Mouse (Mus musculus) CH12.LX (cell line): ENCODE data around the gene Ube3c. TPM values are rescaled to one million over a fixed set of nuclear protein-coding genes. Genes with fewer than 3 reads are reported as not detected.
"Not testable (repeated sequence)": the region's sequence is repeated elsewhere in the genome, so short reads cannot be mapped to it uniquely, and the experiment has no call there.

Experiments
- DNase-seq: peaks from one replicate; pipeline ENCODE4 v3.0.0-alpha.2; 2013; ENCODE audit errors: extremely low read depth
- H3K27ac ChIP-seq: 2 replicates; pipeline ENCODE4 v1.5.1; 2012; ENCODE audit warnings: low read depth, mild to moderate bottlenecking, control low read depth, moderate library complexity; ENCODE audit not compliant: insufficient read depth
- H3K27me3 ChIP-seq: replicated peaks from 2 replicates; pipeline ENCODE3; 2012; ENCODE audit warnings: inconsistent platforms
- H3K36me3 ChIP-seq, 2 experiments: replicated peaks in 1 of 2; 2 replicates each; pipeline versions ENCODE3 to v1.6.1; 2012; ENCODE audit warnings: inconsistent platforms in 1 of 2, low read length in 1 of 2, mild to moderate bottlenecking in 1 of 2, mixed read lengths in 1 of 2, moderate library complexity in 1 of 2; ENCODE audit not compliant: control insufficient read depth in 1 of 2, insufficient read depth in 1 of 2
- H3K4me1 ChIP-seq, 2 experiments: 2 replicates each; pipeline ENCODE4 v1.6.1; 2012; ENCODE audit warnings: inconsistent platforms in 1 of 2, moderate library complexity in 1 of 2; ENCODE audit not compliant: insufficient read depth in 2 of 2, control insufficient read depth in 1 of 2
- H3K4me2 ChIP-seq: 2 replicates; pipeline ENCODE4 v1.6.1; 2012; ENCODE audit warnings: low read depth, mild to moderate bottlenecking, control low read depth; ENCODE audit not compliant: poor library complexity, insufficient read depth, severe bottlenecking
- H3K4me3 ChIP-seq, 3 experiments: fragments of 150-350 bp in 1 of 3; sonication (generic) in 1 of 3; replicated peaks in 1 of 3; 2 replicates each; pipeline versions ENCODE3 to v1.5.1; 2011 to 2012; ENCODE audit warnings: low read depth in 2 of 3, low read length in 2 of 3, mild to moderate bottlenecking in 2 of 3, moderate library complexity in 2 of 3, control low read depth in 1 of 3, improper control_type of control experiment in 1 of 3, inconsistent platforms in 1 of 3, mixed read lengths in 1 of 3; ENCODE audit not compliant: poor library complexity in 1 of 3
- H3K79me2 ChIP-seq: replicated peaks from 2 replicates; pipeline ENCODE4 v1.6.1; 2012; ENCODE audit warnings: mild to moderate bottlenecking, moderate library complexity; ENCODE audit not compliant: control insufficient read depth, poor library complexity, insufficient read depth, severe bottlenecking; ENCODE audit errors: extremely low read depth
- H3K9ac ChIP-seq: 2 replicates; pipeline ENCODE4 v1.6.1; 2012; ENCODE audit warnings: low read depth, mild to moderate bottlenecking, control low read depth, moderate library complexity; ENCODE audit not compliant: insufficient read depth
- H3K9me3 ChIP-seq: replicated peaks from 2 replicates; pipeline ENCODE3; 2012; ENCODE audit warnings: low read length, inconsistent platforms, mixed read lengths
- CHD1 ChIP-seq: IDR thresholded peaks from 2 replicates; pipeline ENCODE4 v1.6.1; 2012; ENCODE audit warnings: low read depth, low read length, improper control_type of control experiment, inconsistent platforms
- CHD2 ChIP-seq: IDR thresholded peaks from 2 replicates; pipeline ENCODE4 v1.6.1; 2011; ENCODE audit warnings: low read length, improper control_type of control experiment
- E2F4 ChIP-seq: IDR thresholded peaks from 2 replicates; pipeline ENCODE4 v1.6.1; 2011; ENCODE audit warnings: low read depth, low read length, improper control_type of control experiment; ENCODE audit not compliant: insufficient replicate concordance
- ELF1 ChIP-seq: IDR thresholded peaks from 2 replicates; pipeline ENCODE4 v1.6.1; 2014; ENCODE audit warnings: low read depth, mild to moderate bottlenecking, inconsistent platforms, low read length, improper control_type of control experiment
- EP300 ChIP-seq: IDR thresholded peaks from 2 replicates; pipeline ENCODE4 v1.6.1; 2011; ENCODE audit warnings: low read length, improper control_type of control experiment
- HCFC1 ChIP-seq: IDR thresholded peaks from 2 replicates; pipeline ENCODE4 v1.6.1; 2012; ENCODE audit warnings: low read depth, mild to moderate bottlenecking, inconsistent platforms, low read length, improper control_type of control experiment
- IRF4 ChIP-seq: IDR thresholded peaks from 2 replicates; pipeline ENCODE4 v1.6.1; 2014; ENCODE audit warnings: low read depth, mild to moderate bottlenecking, inconsistent platforms, low read length, improper control_type of control experiment
- JUN ChIP-seq: IDR thresholded peaks from 2 replicates; pipeline ENCODE4 v1.6.1; 2011; ENCODE audit warnings: low read depth, mild to moderate bottlenecking, low read length, improper control_type of control experiment, moderate library complexity; ENCODE audit not compliant: insufficient read depth
- KAT2A ChIP-seq: IDR thresholded peaks from 2 replicates; pipeline ENCODE4 v1.6.1; 2012; ENCODE audit warnings: low read length, improper control_type of control experiment, inconsistent platforms; ENCODE audit not compliant: insufficient replicate concordance
- MAFK ChIP-seq: IDR thresholded peaks from 2 replicates; pipeline ENCODE4 v1.6.1; 2011; ENCODE audit warnings: low read length, improper control_type of control experiment; ENCODE audit not compliant: insufficient replicate concordance
- MEF2A ChIP-seq: IDR thresholded peaks from 2 replicates; pipeline ENCODE4 v1.6.1; 2014; ENCODE audit warnings: low read depth, mild to moderate bottlenecking, inconsistent platforms, low read length, improper control_type of control experiment, borderline replicate concordance
- MXI1 ChIP-seq: IDR thresholded peaks from 2 replicates; pipeline ENCODE4 v1.6.1; 2011; ENCODE audit warnings: mild to moderate bottlenecking, low read depth, low read length, improper control_type of control experiment
- MYC ChIP-seq: IDR thresholded peaks from 2 replicates; pipeline ENCODE4 v1.6.1; 2011; ENCODE audit warnings: low read depth, mild to moderate bottlenecking, improper control_type of control experiment, low read length
- NELFE ChIP-seq: IDR thresholded peaks from 2 replicates; pipeline ENCODE4 v1.6.1; 2011; ENCODE audit warnings: low read depth, low read length, improper control_type of control experiment
- NRF1 ChIP-seq: IDR thresholded peaks from 2 replicates; pipeline ENCODE4 v1.6.1; 2014; ENCODE audit warnings: low read depth, mild to moderate bottlenecking, inconsistent platforms, low read length, improper control_type of control experiment, moderate library complexity
- PAX5 ChIP-seq: IDR thresholded peaks from 2 replicates; pipeline ENCODE4 v1.6.1; 2012; ENCODE audit warnings: low read length, inconsistent platforms, mixed read lengths
- SIN3A ChIP-seq: IDR thresholded peaks from 2 replicates; pipeline ENCODE4 v1.6.1; 2012; ENCODE audit warnings: low read length, improper control_type of control experiment, inconsistent platforms
- USF1 ChIP-seq: IDR thresholded peaks from 2 replicates; pipeline ENCODE4 v1.6.1; 2014; ENCODE audit warnings: low read depth, mild to moderate bottlenecking, inconsistent platforms, low read length, improper control_type of control experiment
- dilution Hi-C: fragments of 300-500 bp; cut with MboI; formaldehyde crosslinking; loops from 2 replicates; pipeline ENCODE4 v1.14.3; 2020; ENCODE audit warnings: low sequenced_read_pairs; ENCODE audit not compliant: extremely low pct_unique_long_range_greater_than_20kb, extremely low pct_ligation_motif_present
- in situ Hi-C: fragments of 300-500 bp; cut with MboI; formaldehyde crosslinking; loops from 3 replicates; pipeline ENCODE4 v1.14.3; 2019; ENCODE audit warnings: low sequenced_read_pairs, low pct_ligation_motif_present, low pct_unique_long_range_greater_than_20kb, mixed read lengths
- polyA plus RNA-seq: library from polyadenylated mRNA; unstranded; fragments of >175 nt; gene quantifications from 2 replicates; pipeline ENCODE4 v1.2.1, GENCODE M21; 2012; ENCODE audit warnings: low read depth; ENCODE audit not compliant: insufficient read length
- total RNA-seq, 2 experiments: library from RNA; depleted of rRNA; stranded (reverse); fragments of 300-350 nt in 1 of 2; fragments of >200 nt in 1 of 2; gene quantifications; 2 replicates each; pipeline ENCODE4 v1.2.3; 2012 to 2014

Ube3c gene
- total and polyA plus RNA-seq, 3 experiments: 18.4 to 24.6 (median 23.7) TPM

DNA sequence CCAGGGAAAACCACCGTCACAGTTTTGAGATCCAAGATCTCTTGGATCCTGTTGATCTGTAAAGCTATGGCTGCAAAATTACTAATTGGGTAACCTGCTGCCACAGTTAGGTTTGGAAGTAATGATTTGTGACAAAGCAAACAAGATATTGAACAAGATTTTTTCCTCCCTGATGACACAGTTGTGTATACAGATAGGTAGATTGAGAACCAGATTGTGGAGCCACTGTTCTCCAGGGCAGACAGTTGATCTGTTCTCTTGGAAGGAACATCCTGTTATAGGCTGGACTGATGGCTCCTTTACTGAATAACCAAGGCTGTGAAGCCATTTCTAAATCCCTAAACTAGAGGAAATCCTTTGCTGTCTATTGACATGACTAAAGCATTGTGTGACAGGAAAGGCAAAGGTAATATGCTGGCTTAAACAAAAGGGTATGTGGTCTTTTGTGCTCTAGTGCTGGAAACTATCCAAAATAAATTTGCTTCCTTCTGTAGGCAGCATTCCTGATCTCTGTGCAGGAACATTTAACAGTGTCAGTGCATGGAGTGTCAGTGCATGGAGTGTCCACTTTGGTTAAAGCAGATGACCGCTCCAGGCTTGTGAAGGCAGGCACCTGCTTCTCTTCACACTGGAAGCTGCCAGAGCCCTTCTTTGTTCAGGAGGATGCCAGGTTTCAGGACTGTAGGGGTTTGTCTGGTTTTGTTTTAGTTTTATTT lies 15.0 kb downstream of the Ube3c start:
- dilution Hi-C loops: no loop called here
- no peak for TF ChIP-seq NRF1
- TF ChIP-seq ELF1: no peak
- TF ChIP-seq MEF2A: no peak
- no peak for TF ChIP-seq E2F4
- TF ChIP-seq JUN: no peak
- no peak for TF ChIP-seq MAFK
- no peak for TF ChIP-seq HCFC1
- no peak for TF ChIP-seq CHD2
- TF ChIP-seq SIN3A: no peak
- TF ChIP-seq NELFE: no peak
- no peak for TF ChIP-seq USF1
- no peak for TF ChIP-seq PAX5
- TF ChIP-seq CHD1: no peak
- no peak for TF ChIP-seq EP300
- no peak for TF ChIP-seq IRF4
- TF ChIP-seq MYC: no peak
- TF ChIP-seq MXI1: no peak
- no peak for TF ChIP-seq KAT2A
- TF ChIP-seq, all 38 proteins: peak for 0
- no peaks in the 10 kb centered on the region for H3K9me3 ChIP-seq
- H3K79me2 ChIP-seq: peaks cover 25% of the 10 kb centered on the region
- in situ Hi-C loops: no loop called here
- peaks cover 0 to 8% of the 10 kb centered on the region in 2 experiments; a peak in 2 of 4 replicates for H3K4me1 ChIP-seq
- no peak overlapping the region for H3K4me3 ChIP-seq
- DNase-seq: no peak
- H3K27ac ChIP-seq: no peak overlapping the region
- no peak overlapping the region for H3K9ac ChIP-seq
- peaks cover 4 to 36% of the 10 kb centered on the region in 2 experiments for H3K36me3 ChIP-seq
- no peak overlapping the region for H3K4me2 ChIP-seq
- H3K27me3 ChIP-seq: no peaks in the 10 kb centered on the region

GRCm38 (mm10) chr5:29592161-29592560 lies 23.1 kb downstream of the Ube3c start:
- H3K27me3 ChIP-seq, dilution Hi-C loops, H3K4me1 ChIP-seq, H3K9ac ChIP-seq, H3K27ac ChIP-seq, H3K4me2 ChIP-seq, DNase-seq, H3K9me3 ChIP-seq, H3K79me2 ChIP-seq, H3K4me3 ChIP-seq, in situ Hi-C loops: not testable (repeated sequence)
- H3K36me3 ChIP-seq: peaks cover 23 to 52% of the 10 kb centered on the region in 2 experiments
